Mouse (Mus musculus): ENCODE measurements around the gene Olfr707. TPM values are rescaled to one million over a fixed set of nuclear protein-coding genes. Genes with fewer than 3 reads are reported as not detected.

Olfr707 gene
- polyA plus RNA-seq, 1 experiment from 2014 or later, result not detected

GRCm38 (mm10) chr7:106843060-106843459 lies 58.0 kb downstream of the Olfr707 start, which contains the start of gene Olfr703:
TSS of gene Olfr703 (plus strand) at chr7:106843360.
- Histone ChIP-seq H3K36me3 (ENCODE audit: control insufficient read depth, insufficient read depth, low read length) (no peaks in the 10 kb centered on the region), H3K27ac (replicated peaks in 1 of 2; ENCODE audit: control insufficient read depth in 1 of 2, insufficient read depth in 1 of 2, low read depth in 2 of 2, low read length in 2 of 2) (no peak within 1 kb of the TSS), H3K27me3 (ENCODE audit: control insufficient read depth, insufficient read depth, low read length) (no peaks in the 10 kb centered on the region), H3K9me3 (ENCODE audit: control insufficient read depth, low read length) (no peaks in the 10 kb centered on the region; the same call in 1 of the 2 replicates), H3K4me3 (ENCODE audit: control insufficient read depth in 1 of 2, insufficient read depth in 1 of 2, low read depth in 1 of 2, low read length in 2 of 2) (no peak within 1 kb of the TSS), H3K4me1 (ENCODE audit: control insufficient read depth in 2 of 2, insufficient read depth in 2 of 2, low read length in 2 of 2) (no peaks in the 10 kb centered on the region), H3K9ac (ENCODE audit: low read length) (no peak within 1 kb of the TSS), H3K4me2 (ENCODE audit: low read length) (no peak within 1 kb of the TSS)
- WGBS, result 43% methylated on average over 2 of the region's 2 CpGs
- no peak for ATAC-seq (ENCODE audit: insufficient number of reproducible peaks, insufficient read depth, low FRiP score, low read depth)

Other genes with a start within 250 kb of the Olfr707 start
- gene Olfr693, start 220.7 kb downstream of the Olfr707 start, polyA plus RNA-seq (2014; fragmentation: Nextera tagmentation; extraction: Ambion mirVana), result not detected in 2 replicates
- not detected in 2 replicates for gene Olfr694, start 209.4 kb downstream of the Olfr707 start, polyA plus RNA-seq (2014; fragmentation: Nextera tagmentation; extraction: Ambion mirVana)
- not detected in 2 replicates for gene Olfr695, start 184.8 kb downstream of the Olfr707 start, polyA plus RNA-seq (2014; fragmentation: Nextera tagmentation; extraction: Ambion mirVana)
- gene Olfr697, start 158.8 kb downstream of the Olfr707 start, polyA plus RNA-seq (2014; fragmentation: Nextera tagmentation; extraction: Ambion mirVana), result not detected in 2 replicates
- gene Olfr698, start 145.8 kb downstream of the Olfr707 start, polyA plus RNA-seq (2014; fragmentation: Nextera tagmentation; extraction: Ambion mirVana), result not detected in 2 replicates
- not detected in 2 replicates for gene Olfr699, start 108.0 kb downstream of the Olfr707 start, polyA plus RNA-seq (2014; fragmentation: Nextera tagmentation; extraction: Ambion mirVana)
- gene Olfr700, start 92.4 kb downstream of the Olfr707 start, polyA plus RNA-seq (2014; fragmentation: Nextera tagmentation; extraction: Ambion mirVana), result not detected in 2 replicates
- gene Olfr701, start 87.1 kb downstream of the Olfr707 start, polyA plus RNA-seq (2014; fragmentation: Nextera tagmentation; extraction: Ambion mirVana), result not detected in 2 replicates
- not detected in 2 replicates for gene Olfr702, start 67.3 kb downstream of the Olfr707 start, polyA plus RNA-seq (2014; fragmentation: Nextera tagmentation; extraction: Ambion mirVana)
- not detected in 2 replicates for gene Olfr703, start 57.9 kb downstream of the Olfr707 start, polyA plus RNA-seq (2014; fragmentation: Nextera tagmentation; extraction: Ambion mirVana)
- not detected in 2 replicates for gene Olfr704, start 38.1 kb downstream of the Olfr707 start, polyA plus RNA-seq (2014; fragmentation: Nextera tagmentation; extraction: Ambion mirVana)
- gene Olfr705, start 24.4 kb downstream of the Olfr707 start, polyA plus RNA-seq (2014; fragmentation: Nextera tagmentation; extraction: Ambion mirVana), result not detected in 2 replicates
- gene Olfr706, start 13.1 kb downstream of the Olfr707 start, polyA plus RNA-seq (2014; fragmentation: Nextera tagmentation; extraction: Ambion mirVana), result not detected in 2 replicates
- gene Olfr1532-ps1, start 6.8 kb upstream of the Olfr707 start, polyA plus RNA-seq (2014; fragmentation: Nextera tagmentation; extraction: Ambion mirVana), result not detected in 2 replicates
- not detected in 2 replicates for gene Olfr709-ps1, start 31.0 kb upstream of the Olfr707 start, polyA plus RNA-seq (2014; fragmentation: Nextera tagmentation; extraction: Ambion mirVana)
- not detected in 2 replicates for gene Olfr710, start 47.1 kb upstream of the Olfr707 start, polyA plus RNA-seq (2014; fragmentation: Nextera tagmentation; extraction: Ambion mirVana)
- gene Olfr6, start 62.7 kb upstream of the Olfr707 start, polyA plus RNA-seq (2014; fragmentation: Nextera tagmentation; extraction: Ambion mirVana), result not detected in 2 replicates
- gene Olfr711, start 74.2 kb upstream of the Olfr707 start, polyA plus RNA-seq (2014; fragmentation: Nextera tagmentation; extraction: Ambion mirVana), result not detected in 2 replicates
- not detected in 2 replicates for gene Olfr2, start 104.8 kb upstream of the Olfr707 start, polyA plus RNA-seq (2014; fragmentation: Nextera tagmentation; extraction: Ambion mirVana)
- not detected in 2 replicates for gene Olfr713, start 129.9 kb upstream of the Olfr707 start, polyA plus RNA-seq (2014; fragmentation: Nextera tagmentation; extraction: Ambion mirVana)
- gene Olfr714, start 169.7 kb upstream of the Olfr707 start, polyA plus RNA-seq (2014; fragmentation: Nextera tagmentation; extraction: Ambion mirVana), result not detected in 2 replicates
- not detected in 2 replicates for gene Olfr17, start 192.0 kb upstream of the Olfr707 start, polyA plus RNA-seq (2014; fragmentation: Nextera tagmentation; extraction: Ambion mirVana)
- gene Olfr715b, start 209.1 kb upstream of the Olfr707 start, polyA plus RNA-seq (2014; fragmentation: Nextera tagmentation; extraction: Ambion mirVana), result not detected in 2 replicates
- not detected in 2 replicates for gene Olfr715, start 229.8 kb upstream of the Olfr707 start, polyA plus RNA-seq (2014; fragmentation: Nextera tagmentation; extraction: Ambion mirVana)
- gene Olfr716, start 237.1 kb upstream of the Olfr707 start, polyA plus RNA-seq (2014; fragmentation: Nextera tagmentation; extraction: Ambion mirVana), result not detected in 2 replicates